Mouse (Mus musculus): ENCODE results near the gene Ushbp1.

Gene Ushbp1

DNA sequence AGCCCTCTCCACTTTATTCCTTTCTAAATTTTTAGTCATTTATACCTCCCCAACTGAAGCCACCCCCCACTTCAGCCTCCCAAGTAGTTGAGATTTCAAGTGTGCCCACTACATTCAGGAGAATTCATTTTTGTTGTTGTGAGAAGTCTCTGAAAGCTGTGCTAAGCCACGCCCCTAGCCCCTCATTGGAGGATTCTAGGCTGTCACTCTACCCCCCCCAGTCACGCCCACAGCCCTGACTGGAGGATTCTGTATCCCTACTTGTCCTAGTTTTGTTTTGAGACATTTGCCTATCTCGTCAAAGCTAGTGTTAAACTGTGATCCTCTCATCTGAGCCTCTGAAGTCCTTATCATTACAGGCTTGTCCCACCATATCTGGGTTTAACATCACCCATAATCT, 2.7 kb downstream of the Ushbp1 start:
- peak; percentile 80 for DNase-seq (ENCODE audit: low read depth, low spot score)

DNA sequence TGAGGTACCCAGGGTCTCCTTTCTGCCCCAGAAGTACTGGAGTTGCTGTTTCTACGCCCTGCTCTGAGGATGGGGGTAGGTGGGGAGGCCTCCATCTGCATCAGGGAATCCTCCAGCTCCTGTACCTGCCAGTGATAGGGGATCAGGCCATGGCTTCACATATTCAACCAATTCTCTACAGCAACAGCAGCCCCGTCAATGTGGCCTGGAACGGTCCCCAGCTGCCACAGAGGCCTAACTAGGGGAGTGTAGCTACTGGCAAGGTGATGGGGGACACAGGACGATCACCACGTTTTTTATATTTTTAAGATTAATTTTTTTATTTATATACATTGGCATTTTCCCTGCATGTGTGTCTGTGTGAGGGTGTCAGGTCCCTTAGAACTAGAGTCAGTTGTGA, 3.2 kb downstream of the Ushbp1 start:
- no peak for DNase-seq (ENCODE audit: low read depth, low spot score)

DNA sequence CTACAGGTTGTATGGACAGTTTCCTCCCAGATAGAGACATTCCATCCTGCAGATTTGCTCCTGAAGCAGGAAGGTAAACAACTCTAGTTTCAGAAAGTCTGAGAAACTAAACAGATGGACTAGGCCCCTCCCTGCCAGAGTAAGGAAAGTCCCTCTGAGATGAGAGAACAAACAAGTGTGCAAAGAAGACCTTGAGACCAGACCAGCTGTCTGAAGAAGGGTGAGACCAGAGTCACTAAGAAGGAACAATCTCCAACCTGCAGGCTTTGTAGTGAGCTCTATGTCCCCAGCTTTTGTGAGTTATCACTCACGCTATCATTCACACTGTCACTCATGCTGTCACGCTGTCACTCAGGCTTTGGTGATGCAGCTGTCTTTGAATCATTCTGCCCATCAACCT, 3.9 kb downstream of the Ushbp1 start:
- DNase-seq (ENCODE audit: low read depth, low spot score): no peak

DNA sequence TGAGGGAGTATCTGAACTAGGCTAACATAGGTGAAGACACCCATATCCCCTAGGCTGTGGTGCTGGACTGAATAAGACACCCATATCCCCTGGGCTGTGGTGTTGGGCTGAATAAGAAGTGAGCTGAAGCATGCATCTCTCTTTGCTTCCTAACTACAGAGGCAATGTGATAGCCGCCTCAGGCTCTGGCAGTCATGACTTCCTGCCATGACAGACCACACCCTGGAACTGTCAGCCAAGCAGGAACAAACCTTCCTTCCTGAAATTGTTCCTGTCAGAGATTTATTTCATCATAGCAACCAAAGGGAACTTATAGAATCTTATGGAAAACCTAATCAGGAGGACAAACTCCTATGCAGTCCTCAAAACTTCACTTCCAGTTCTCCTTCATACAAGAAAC, 7.3 kb downstream of the Ushbp1 start:
- DNase-seq (ENCODE audit: low read depth, low spot score): no peak

GRCm38 (mm10) chr8:71385212-71385835, 10.3 kb downstream of the Ushbp1 start:
- no peak for DNase-seq (ENCODE audit: low read depth, low spot score)

GRCm38 (mm10) chr8:71383860-71384259, 11.7 kb downstream of the Ushbp1 start:
- no peak for DNase-seq (ENCODE audit: low read depth, low spot score)

DNA sequence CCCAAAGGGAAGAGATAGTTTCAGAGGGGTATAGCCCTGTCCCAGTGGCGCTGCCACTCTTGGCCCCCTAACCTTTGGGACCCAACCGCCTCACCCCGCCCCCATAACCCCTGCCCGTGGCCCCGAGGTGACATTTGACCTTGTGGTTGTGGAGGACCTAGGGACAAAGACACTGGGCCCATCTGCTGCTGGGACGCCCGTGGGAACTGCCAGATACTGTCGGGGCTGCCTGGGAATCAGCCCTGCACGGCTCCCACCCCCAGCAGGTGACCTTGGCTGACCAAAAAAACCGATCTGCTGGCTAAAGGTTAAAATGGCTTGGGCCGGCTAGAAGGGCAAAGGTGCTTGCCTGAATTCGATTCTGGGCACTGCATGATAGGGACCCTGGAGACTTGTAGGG, 12.2 kb downstream of the Ushbp1 start:
- no peak for DNase-seq (ENCODE audit: low read depth, low spot score)

- peak; percentile 53 for DNase-seq (ENCODE audit: low read depth, low spot score)
Measured at GRCm38 (mm10) chr8:71381971-71382961, 13.3 kb downstream of the Ushbp1 start.

- DNase-seq (ENCODE audit: low read depth, low spot score): no peak
Measured at GRCm38 (mm10) chr8:71381421-71381970, 14.1 kb downstream of the Ushbp1 start, which contains the start of gene Nr2f6. TSS of gene Nr2f6 (minus strand) at chr8:71381960.

DNA sequence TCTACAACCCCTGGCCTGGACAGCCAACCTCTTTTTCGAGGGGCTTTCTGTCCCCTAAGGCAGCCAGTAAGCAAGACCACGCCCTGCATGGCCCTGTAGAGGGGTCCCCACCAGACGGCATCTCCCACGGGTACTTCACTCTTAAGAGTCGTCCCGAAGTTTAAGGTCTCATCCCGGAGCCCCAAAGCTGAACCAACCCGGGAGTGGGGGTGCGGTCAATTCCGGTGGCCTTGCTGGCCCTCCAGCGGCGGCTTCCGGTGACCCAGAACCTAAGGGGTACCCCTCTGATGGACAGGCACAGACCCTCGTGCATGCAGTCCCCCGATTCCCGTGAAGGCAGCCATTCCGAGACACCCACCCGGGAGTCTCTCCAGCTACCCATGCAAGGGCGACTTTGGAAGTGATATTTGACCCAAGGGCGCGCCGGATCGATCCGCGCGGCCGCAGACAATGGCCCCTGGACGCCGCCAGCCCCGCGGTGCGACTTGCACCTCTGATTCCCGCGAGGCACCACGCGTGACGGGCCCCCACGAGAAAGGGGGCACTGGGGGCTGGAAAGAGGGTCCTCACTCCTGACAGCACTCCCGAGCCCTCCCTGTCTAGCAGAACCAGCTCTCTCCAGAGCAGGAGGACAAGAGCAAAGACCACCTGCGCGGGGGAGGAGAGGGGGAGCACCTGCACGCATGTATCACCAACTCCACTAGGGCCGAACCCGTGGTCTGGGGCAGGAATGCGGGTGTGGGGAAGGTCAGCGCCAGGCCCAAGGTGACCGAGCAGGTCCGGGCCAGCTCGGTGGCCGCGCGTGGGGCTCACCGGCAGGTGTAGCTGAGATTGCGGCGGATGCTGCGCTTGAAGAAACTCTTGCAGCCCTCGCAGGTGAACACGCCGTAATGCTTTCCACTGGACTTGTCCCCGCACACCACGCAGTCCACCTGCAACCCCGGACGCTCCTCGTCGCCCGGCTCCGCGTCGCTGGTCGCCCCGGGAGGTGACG, 15.1 kb downstream of the Ushbp1 start:
- no peak for DNase-seq (ENCODE audit: low read depth, low spot score)

GRCm38 (mm10) chr8:71379512-71380075, 16.0 kb downstream of the Ushbp1 start:
- DNase-seq (ENCODE audit: low read depth, low spot score): no peak

DNA sequence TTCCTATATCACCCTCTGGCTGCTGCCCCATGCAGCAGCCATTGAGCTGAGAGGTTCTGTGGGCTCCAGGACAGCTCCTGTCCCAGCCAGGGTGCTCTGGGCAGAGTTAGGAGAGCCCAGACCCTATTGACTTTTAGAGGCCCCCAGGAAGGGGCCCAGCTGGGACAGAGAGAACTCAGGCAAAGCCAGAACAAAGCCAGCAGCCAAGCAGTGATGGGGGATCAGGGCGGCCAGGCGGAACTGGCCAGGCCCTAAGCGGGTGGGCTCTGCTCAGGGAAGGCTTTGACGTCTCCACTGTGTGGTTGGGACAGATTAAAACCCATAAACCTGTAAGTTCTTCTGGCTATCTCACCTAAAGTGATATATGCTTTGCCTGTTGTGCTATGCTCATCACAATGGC, 16.6 kb downstream of the Ushbp1 start:
- DNase-seq (ENCODE audit: low read depth, low spot score): no peak

GRCm38 (mm10) chr8:71376423-71377030, 19.1 kb downstream of the Ushbp1 start:
- DNase-seq (ENCODE audit: low read depth, low spot score): no peak

DNA sequence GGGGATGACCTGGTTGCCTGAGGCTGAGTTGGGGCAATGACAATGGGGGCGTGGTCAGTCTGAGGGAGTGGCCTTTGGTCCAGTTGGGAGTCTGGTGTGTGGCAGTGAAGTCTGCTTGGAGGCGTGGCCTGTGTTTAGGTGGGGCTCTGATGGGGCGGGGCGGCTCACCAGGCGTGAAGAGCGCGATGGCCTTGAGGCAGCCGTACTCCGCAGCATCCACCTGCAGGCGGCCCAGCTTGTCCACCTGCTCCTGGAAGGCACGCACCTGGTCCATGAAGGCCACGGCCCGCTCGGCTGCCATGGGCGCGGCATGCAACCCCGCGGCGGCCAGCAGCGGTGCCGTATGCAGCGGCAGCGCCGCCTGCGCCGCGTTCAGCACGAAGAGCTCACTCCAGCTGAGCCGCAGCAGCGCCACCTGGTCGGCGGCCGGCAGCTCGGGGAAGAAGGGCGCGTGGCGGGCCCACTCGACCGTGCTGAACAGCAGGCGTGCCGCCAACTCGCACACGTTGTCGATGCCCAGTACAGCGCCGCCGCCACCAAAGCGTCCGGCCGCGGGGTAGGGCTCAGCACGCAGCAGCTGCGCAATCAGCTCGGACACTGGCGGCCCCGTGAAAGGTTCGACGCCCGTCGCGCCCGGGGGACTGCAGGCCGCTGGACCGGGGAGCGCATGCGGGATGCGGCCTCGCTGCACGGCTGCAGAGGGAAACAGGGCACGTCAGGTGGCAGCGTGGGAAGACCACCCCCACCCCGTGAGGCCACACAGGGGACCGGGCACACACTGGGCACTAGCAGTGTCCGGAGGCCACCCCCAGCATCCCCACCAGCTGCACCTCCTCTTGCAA, 19.8 kb downstream of the Ushbp1 start:
- DNase-seq (ENCODE audit: low read depth, low spot score): peak; percentile 33

DNA sequence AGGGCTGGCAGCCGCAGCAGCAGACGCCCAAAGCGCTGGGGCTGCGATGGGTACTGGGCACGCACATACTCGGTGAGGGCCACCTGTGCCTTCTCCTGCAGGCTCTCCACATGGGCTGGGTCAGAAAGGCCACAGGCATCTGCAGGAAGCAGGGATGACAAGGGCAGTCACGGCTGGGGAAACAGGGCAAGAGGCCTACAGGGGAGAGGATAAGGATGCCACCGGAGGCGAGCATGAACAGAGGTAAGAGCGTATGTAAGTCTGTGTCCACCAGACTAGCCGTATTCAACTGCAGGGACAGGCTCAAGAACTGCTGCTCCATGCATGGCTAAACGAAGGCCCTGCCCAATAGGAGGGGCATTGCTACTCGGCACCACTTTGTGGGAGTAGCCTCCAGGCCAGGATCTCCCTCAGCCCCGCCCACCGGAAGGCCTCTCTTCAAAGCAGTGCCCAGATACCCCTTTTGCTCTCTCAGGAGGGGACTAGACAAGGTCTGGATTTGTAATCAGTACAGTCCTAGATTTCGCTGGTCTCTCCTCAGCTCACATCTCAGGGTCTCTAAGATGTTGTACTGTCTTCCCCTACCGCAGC, 20.9 kb downstream of the Ushbp1 start:
- DNase-seq (ENCODE audit: low read depth, low spot score): no peak

- no peak for DNase-seq (ENCODE audit: low read depth, low spot score)
Measured at GRCm38 (mm10) chr8:71373000-71373399, 22.6 kb downstream of the Ushbp1 start.

GRCm38 (mm10) chr8:71372427-71372826, 23.2 kb downstream of the Ushbp1 start:
- DNase-seq (ENCODE audit: low read depth, low spot score): no peak

- peak; percentile 88 for DNase-seq (ENCODE audit: low read depth, low spot score)
Measured at GRCm38 (mm10) chr8:71371236-71371848, 24.3 kb downstream of the Ushbp1 start, which contains the start of gene Ocel1. TSS of gene Ocel1 (plus strand) at chr8:71371298.

Data from retina, adult 2 months (tissue).